Mouse (Mus musculus): Measurements from ENCODE around the gene Nt5dc3. TPM values are rescaled to one million over a fixed set of nuclear protein-coding genes. Genes with fewer than 3 reads are reported as not detected.

Gene Nt5dc3
- polyA plus RNA-seq, 1 experiment from 2014 or later = 4.6 TPM

DNA sequence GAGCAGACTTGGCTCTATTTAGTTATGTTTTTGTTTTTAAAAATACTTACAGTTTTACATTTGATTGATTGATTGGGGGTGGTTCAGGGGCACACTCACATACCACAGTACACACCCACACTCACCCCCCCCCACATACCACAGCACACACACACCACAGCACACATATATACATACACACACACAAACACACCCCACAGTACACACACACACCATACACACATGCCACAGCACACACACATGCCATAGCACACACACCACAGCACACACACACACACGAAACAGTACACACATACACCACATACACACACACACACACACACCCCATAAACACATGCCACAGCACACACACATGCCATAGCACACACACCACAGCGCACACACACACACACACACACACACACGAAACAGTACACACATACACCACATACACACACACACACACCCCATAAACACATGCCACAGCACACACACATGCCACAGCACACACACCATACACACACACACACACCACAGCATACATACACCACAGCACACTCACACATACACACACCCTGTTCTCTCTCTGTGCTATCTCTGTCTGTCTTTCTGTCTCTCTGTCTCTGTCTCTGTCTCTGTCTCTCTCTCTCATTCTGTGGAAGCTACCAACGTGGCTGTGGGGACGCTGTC lies 17.4 kb downstream of the Nt5dc3 start:
- WGBS = 88% methylated on average over 5 of the region's 5 CpGs
- ATAC-seq (ENCODE audit: low FRiP score, low read depth) = peak; percentile 37; the same call in 1 of the 2 replicates

DNA sequence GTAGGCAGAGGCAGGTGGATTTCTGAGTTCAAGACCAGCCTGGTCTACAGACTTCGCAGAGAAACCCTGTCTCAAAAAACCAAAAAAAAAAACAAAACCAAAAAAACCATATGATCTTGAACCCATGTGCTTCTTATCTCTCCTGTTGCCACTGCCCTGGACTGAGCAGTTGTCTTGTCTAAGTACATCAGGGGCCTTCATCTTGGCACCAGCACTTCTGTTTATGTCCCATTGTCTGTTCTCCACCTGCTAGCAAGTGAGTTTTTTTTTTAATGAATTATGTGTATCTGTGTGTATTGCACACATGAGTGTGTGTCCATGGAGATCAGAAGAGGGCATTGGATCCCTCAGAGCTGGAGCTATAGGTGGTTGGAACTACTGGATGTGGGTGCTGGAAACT lies 28.6 kb downstream of the Nt5dc3 start:
- H3K27me3 ChIP-seq (replicated peaks) = no peaks in the 10 kb centered on the region
- H3K4me2 ChIP-seq (replicated peaks) = no peak overlapping the region
- no peak overlapping the region for H3K9ac ChIP-seq
- no peak for ATAC-seq (ENCODE audit: low FRiP score, low read depth)
- H3K4me3 ChIP-seq = no peak overlapping the region
- H3K9me3 ChIP-seq = no peaks in the 10 kb centered on the region
- WGBS = 95% methylated on average over 1 of the region's 1 CpGs
- H3K27ac ChIP-seq = no peak overlapping the region
- H3K4me1 ChIP-seq = no peaks in the 10 kb centered on the region
- H3K36me3 ChIP-seq = no peaks in the 10 kb centered on the region

More for the DNA sequence above, 17.4 kb downstream of the Nt5dc3 start:
- Histone ChIP-seq H3K36me3 (no peaks in the 10 kb centered on the region), H3K4me2 (replicated peaks) (no peak overlapping the region), H3K4me3 (no peak overlapping the region), H3K27ac (no peak overlapping the region), H3K4me1 (0 out of 2 replicates have a peak, but pooled peaks cover 7% of the 10 kb centered on the region), H3K27me3 (replicated peaks) (no peaks in the 10 kb centered on the region), H3K9ac (no peak overlapping the region), H3K9me3 (no peaks in the 10 kb centered on the region)

DNA sequence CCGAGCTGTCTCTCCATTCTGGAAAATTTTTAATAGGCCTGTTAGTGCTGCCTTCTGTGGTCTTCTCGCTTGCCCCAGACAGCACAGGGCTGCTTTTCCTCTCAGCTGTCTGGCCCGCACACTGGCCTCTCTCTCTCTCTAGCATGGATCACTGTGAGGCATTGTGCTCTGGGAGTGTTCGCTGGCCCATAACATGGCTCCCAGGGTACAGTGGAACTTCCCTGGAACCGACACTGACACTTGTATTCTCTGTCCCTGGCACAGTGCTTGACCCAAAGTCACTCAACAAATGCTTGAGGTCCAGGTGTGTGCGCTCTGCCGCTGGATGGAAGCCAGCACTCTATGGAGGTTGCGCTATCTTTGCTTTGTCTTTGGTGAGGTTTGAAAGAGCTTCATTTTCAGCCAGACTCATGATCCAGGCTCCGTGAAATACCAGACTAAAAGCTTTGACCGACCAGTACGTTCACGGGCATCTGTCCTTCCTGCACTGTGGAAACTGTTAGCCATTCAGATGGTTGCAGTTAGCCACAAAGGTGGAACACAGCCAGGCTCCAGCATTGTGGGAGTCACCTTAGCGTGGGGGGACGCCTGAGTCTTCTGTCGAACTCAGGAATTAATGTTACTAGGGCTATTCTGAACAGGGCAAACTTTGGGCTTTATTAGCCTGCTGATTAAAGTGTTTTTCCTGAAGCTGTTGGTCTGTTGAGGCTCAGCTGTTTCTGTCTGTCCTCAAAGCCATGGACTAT lies 29.4 kb downstream of the Nt5dc3 start:
- Histone ChIP-seq H3K9me3 (no peaks in the 10 kb centered on the region), H3K27ac (no peak overlapping the region), H3K4me1 (no peaks in the 10 kb centered on the region), H3K9ac (no peak overlapping the region), H3K4me2 (replicated peaks) (no peak overlapping the region), H3K27me3 (replicated peaks) (no peaks in the 10 kb centered on the region), H3K36me3 (no peaks in the 10 kb centered on the region), H3K4me3 (no peak overlapping the region)
- 0 out of 2 replicates have a peak, but pooled peaks have one; percentile 21 for ATAC-seq (ENCODE audit: low FRiP score, low read depth)
- 82% methylated on average over 15 of the region's 15 CpGs for WGBS

DNA sequence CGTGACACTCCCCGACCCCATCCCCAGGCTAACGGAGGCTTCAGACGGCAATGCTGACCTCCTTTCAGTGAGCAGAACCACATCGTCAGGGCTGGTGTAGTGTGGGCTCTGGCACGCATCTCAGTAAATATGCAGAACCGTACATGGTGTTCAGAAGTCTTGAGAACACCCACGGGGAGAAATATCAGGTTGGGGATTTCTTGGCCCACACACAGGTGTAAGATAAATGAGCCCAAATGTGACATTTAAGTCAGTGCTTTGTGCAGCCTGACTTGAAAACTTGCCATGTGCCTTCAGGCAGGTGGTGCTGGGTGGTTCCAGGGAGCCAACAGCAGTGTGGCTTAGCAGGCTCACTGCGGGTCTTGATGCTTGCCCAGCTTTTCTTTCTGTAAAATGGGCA lies 31.2 kb downstream of the Nt5dc3 start:
- Histone ChIP-seq H3K9ac (no peak overlapping the region), H3K4me3 (no peak overlapping the region), H3K9me3 (no peaks in the 10 kb centered on the region), H3K36me3 (no peaks in the 10 kb centered on the region), H3K4me1 (no peaks in the 10 kb centered on the region), H3K27me3 (replicated peaks) (no peaks in the 10 kb centered on the region), H3K4me2 (replicated peaks) (no peak overlapping the region), H3K27ac (no peak overlapping the region)
- WGBS = 92% methylated on average over 9 of the region's 9 CpGs
- no peak for ATAC-seq (ENCODE audit: low FRiP score, low read depth)

DNA sequence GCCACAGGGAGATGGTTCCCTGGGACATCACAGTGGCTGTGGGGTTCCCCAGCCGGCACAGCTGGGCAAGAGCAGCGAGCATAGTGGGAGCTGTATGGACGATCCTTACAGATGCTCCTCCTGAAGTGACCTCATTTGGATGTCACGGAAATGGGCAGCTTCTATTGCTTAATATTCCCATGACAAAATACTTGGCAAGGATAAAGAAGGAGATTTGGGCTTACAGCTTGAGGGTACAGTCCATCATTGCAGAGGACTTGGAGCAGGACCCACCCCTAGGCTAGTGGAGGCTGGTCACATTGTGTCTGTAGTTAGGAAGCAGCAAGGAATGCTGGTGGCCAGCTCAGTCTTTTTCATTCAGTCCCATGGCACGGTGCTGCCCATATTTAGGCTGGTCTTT lies 31.8 kb downstream of the Nt5dc3 start:
- Histone ChIP-seq H3K9me3 (no peaks in the 10 kb centered on the region), H3K4me1 (no peaks in the 10 kb centered on the region), H3K36me3 (no peaks in the 10 kb centered on the region), H3K9ac (no peak overlapping the region), H3K27me3 (replicated peaks) (no peaks in the 10 kb centered on the region), H3K4me2 (replicated peaks) (no peak overlapping the region), H3K27ac (no peak overlapping the region), H3K4me3 (no peak overlapping the region)
- ATAC-seq (ENCODE audit: low FRiP score, low read depth) = no peak
- 86% methylated on average over 5 of the region's 5 CpGs for whole genome bisulfite sequencing

DNA sequence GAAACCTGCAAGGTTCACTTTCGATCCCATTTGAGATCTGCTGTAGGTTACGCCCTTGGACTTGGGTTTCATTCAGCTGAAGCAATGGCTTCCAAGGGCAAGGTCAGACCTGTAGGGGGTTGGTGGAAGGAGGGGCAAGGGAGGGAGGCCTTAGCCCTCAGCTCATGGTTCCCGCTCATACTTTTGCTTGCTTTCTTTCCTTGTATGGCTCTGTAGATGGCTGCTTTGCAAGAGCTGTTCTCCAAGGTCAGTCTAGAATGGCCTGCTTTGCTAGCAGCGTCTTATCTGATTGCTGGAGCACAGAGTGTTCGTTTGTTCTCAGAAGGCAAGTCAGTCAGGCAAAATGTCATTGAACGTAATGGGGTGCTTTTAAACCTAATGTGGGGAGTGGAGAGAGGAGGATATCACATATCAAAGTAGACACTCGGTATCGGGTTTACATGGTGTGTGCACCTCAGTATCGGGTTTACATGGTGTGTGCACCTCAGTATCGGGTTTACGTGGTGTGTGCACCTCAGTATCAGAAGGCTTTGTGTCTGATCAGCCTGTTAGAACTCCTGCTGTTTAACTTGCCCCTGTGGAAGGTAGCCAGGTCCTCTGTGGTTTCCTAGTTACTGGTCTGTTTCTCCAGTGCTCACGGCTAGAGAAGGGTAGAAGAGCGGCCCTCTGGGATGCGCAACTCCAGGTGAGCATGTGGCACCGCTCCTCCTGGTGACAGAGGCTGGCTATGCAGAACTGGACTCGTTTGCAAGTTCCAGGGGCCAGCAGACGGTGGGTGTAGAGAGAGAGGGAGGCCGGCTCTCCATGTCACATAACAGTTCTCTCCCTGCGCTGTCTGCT lies 35.7 kb downstream of the Nt5dc3 start:
- 87% methylated on average over 19 of the region's 19 CpGs for WGBS
- Histone ChIP-seq H3K36me3 (no peaks in the 10 kb centered on the region), H3K27me3 (replicated peaks) (no peaks in the 10 kb centered on the region), H3K4me2 (replicated peaks) (no peak overlapping the region), H3K27ac (no peak overlapping the region), H3K9ac (no peak overlapping the region), H3K4me1 (peaks cover 4% of the 10 kb centered on the region), H3K9me3 (no peaks in the 10 kb centered on the region), H3K4me3 (no peak overlapping the region)
- ATAC-seq (ENCODE audit: low FRiP score, low read depth) = no peak

DNA sequence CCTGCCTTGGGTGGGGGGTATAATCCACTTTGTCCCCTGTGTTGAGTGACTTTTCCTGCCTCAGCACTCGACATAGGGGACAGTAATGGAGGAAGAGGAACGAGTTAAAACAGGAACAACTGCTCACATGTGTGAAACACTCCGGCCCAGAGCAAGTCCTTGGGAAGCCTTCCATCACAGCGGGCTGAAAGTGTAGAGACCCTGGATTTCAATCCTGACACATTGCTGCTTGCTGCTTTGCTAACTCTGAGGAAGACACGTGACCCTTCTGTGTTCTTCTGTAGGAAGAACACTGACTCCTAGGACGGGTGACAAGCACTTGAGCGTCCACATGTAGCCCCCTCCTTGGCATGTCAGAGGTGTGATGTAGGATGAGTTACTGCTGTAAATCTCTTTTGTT lies 36.3 kb downstream of the Nt5dc3 start:
- no peaks in the 10 kb centered on the region for H3K36me3 ChIP-seq
- no peak for ATAC-seq (ENCODE audit: low FRiP score, low read depth)
- peaks cover 10% of the 10 kb centered on the region for H3K4me1 ChIP-seq
- H3K27me3 ChIP-seq (replicated peaks) = no peaks in the 10 kb centered on the region
- no peaks in the 10 kb centered on the region for H3K9me3 ChIP-seq
- H3K27ac ChIP-seq = no peak overlapping the region
- no peak overlapping the region for H3K4me3 ChIP-seq
- H3K9ac ChIP-seq = no peak overlapping the region
- H3K4me2 ChIP-seq (replicated peaks) = no peak overlapping the region
- 84% methylated on average over 7 of the region's 7 CpGs for WGBS

DNA sequence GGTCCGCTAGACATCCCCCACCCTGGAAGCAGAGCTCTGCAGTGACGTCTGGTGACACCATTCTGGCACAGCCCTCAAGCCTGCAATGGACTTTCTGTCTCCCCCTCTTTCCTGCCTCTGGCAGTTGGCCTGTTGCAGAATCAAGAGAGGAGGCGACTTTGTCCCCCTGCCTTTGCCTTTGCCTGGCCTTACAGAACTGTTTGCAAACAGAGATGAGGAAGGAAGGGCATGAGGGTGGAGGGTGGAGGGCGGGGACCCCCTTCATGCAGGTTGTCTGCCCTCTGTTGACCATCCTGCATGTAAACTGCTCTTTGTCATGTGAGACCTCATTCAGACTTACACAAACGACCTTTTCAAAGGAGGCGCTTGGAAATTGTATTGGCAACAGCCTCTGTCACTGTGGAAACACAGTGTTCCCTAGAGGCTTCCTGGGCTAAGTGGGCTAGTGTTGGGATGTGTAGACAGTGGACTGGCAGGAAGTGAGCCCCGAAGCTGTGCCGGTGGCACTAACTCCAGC lies 40.9 kb downstream of the Nt5dc3 start:
- Histone ChIP-seq H3K4me2 (replicated peaks) (peak overlapping the region; percentile 24; the same call in 1 of the 2 replicates), H3K27ac (no peak overlapping the region), H3K36me3 (no peaks in the 10 kb centered on the region), H3K27me3 (replicated peaks) (no peaks in the 10 kb centered on the region), H3K4me3 (no peak overlapping the region), H3K9ac (no peak overlapping the region), H3K4me1 (peaks cover 19% of the 10 kb centered on the region), H3K9me3 (no peaks in the 10 kb centered on the region)
- ATAC-seq (ENCODE audit: low FRiP score, low read depth) = peak; percentile 75
- 18% methylated on average over 8 of the region's 8 CpGs for WGBS

DNA sequence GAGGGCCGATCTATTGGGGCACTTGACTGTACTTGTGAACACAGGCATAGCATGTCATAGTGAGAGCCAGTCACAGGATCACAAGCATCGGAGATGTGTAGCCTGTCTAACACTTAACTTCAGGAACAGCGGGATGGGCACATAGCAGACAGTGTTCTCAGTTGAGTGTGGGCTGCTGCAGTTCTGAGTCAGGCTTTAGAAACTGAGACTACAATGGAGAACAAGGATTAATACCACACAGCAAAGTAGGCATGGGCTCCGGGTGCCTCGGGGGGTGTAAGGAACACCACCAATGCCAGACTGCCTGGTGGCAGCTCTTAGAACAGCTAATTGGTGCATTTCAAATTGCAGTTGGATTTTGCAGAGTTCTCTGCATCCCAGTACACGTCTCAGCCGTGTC lies 42.2 kb downstream of the Nt5dc3 start:
- ATAC-seq (ENCODE audit: low FRiP score, low read depth) = no peak
- no peak overlapping the region for H3K9ac ChIP-seq
- H3K4me3 ChIP-seq = no peak overlapping the region
- WGBS = 92% methylated on average over 7 of the region's 7 CpGs
- no peak overlapping the region for H3K27ac ChIP-seq
- no peaks in the 10 kb centered on the region for H3K36me3 ChIP-seq
- H3K9me3 ChIP-seq = no peaks in the 10 kb centered on the region
- peaks cover 22% of the 10 kb centered on the region for H3K4me1 ChIP-seq
- H3K27me3 ChIP-seq (replicated peaks) = no peaks in the 10 kb centered on the region
- no peak overlapping the region for H3K4me2 ChIP-seq (replicated peaks)

DNA sequence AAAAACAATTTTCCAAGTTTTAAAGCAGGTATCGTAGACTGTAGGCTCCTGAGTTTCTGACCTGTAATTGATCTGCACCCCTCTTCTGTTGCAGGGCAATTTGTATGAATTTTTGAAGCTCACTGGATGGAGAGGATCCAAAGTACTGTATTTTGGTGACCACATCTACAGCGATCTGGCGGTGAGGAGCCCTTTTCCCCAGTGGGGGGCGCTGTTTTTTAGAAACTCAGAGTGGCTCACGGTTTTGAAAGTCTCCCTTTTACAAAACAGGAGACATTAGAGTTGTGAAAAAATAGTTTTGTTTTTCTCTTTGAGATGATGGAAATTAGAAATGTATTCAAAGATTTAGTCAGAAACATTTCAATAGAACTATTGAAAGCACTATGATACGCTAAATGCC lies 45.3 kb downstream of the Nt5dc3 start:
- Histone ChIP-seq H3K4me2 (replicated peaks) (no peak overlapping the region), H3K4me1 (peaks cover 22% of the 10 kb centered on the region), H3K36me3 (no peaks in the 10 kb centered on the region), H3K9me3 (0 out of 2 replicates have a peak, but pooled peaks cover 1% of the 10 kb centered on the region), H3K27ac (no peak overlapping the region), H3K4me3 (no peak overlapping the region), H3K27me3 (replicated peaks) (no peaks in the 10 kb centered on the region), H3K9ac (no peak overlapping the region)
- no peak for ATAC-seq (ENCODE audit: low FRiP score, low read depth)
- 81% methylated on average over 6 of the region's 6 CpGs for WGBS

DNA sequence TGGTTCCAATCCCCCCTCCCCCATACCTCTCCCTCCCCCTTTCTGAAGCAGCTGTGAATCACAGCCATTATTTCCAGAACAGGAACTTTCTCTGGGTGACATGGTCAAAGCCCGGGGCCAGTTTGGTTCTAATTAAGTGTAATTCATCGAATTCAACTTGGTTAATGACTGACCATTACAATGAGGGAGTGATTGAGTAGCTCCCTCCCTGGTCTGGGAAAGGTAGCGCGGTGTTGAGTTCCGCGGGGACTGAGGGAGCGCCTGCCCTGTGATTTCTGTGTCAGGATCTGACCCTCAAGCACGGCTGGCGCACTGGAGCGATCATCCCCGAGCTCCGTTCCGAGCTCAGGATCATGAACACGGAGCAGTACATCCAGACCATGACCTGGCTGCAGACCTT lies 46.1 kb downstream of the Nt5dc3 start:
- Histone ChIP-seq H3K36me3 (no peaks in the 10 kb centered on the region), H3K4me2 (replicated peaks) (no peak overlapping the region), H3K9me3 (0 out of 2 replicates have a peak, but pooled peaks cover 6% of the 10 kb centered on the region), H3K27me3 (replicated peaks) (no peaks in the 10 kb centered on the region), H3K4me3 (no peak overlapping the region), H3K4me1 (peaks cover 14% of the 10 kb centered on the region), H3K27ac (no peak overlapping the region), H3K9ac (no peak overlapping the region)
- no peak for ATAC-seq (ENCODE audit: low FRiP score, low read depth)
- 48% methylated on average over 14 of the region's 14 CpGs for WGBS

Measured in neural tube, embryonic 12.5 days (tissue).